Mouse (Mus musculus) ES-Bruce4 (cell line): ENCODE measurements around the gene Cdcp2.

Source experiments
- CTCF ChIP-seq: IDR thresholded peaks from one replicate; pipeline ENCODE4 v1.8.1; 2011; ENCODE audit warnings: low read depth, low read length
- EP300 ChIP-seq: IDR thresholded peaks from 2 replicates; pipeline ENCODE4 v1.6.1; 2011; ENCODE audit warnings: low read depth, low read length; ENCODE audit not compliant: insufficient read depth
- POLR2A ChIP-seq: IDR thresholded peaks from one replicate; pipeline ENCODE4 v1.8.1; 2011; ENCODE audit warnings: low read length; ENCODE audit not compliant: insufficient read depth

- TF ChIP-seq CTCF: no peak
- TF ChIP-seq EP300: no peak
- no peak for TF ChIP-seq POLR2A
Observed at GRCm38 (mm10) chr4:107108291-107108731, 11.6 kb downstream of the Cdcp2 start.
